Mouse (Mus musculus) spleen, adult 2 months (tissue): ENCODE measurements around the gene Klf13.

Source experiments
- CTCF ChIP-seq: fragments of 200-500 bp; IDR thresholded peaks from 2 replicates; pipeline ENCODE4 v1.5.1; 2011; ENCODE audit warnings: mild to moderate bottlenecking, inconsistent platforms; ENCODE audit not compliant: insufficient read depth, insufficient read length, insufficient replicate concordance; ENCODE audit errors: extremely low read depth
- POLR2A ChIP-seq: fragments of 200-500 bp; IDR thresholded peaks from 2 replicates; pipeline ENCODE4 v1.6.1; 2011; ENCODE audit warnings: low read depth, low read length, inconsistent platforms

- TF ChIP-seq POLR2A (no peak), CTCF (no peak)
Observed at GRCm38 (mm10) chr7:63943946-63944345, 5.2 kb upstream of the Klf13 start.
